Mouse (Mus musculus) embryo, embryonic 10.5 days (tissue): ENCODE measurements around the gene Fhad1.

ENCODE experiments used
- DNase-seq: peaks from one replicate; pipeline ENCODE4 v3.0.0-alpha.2; 2015; ENCODE audit warnings: low spot score

The Fhad1 gene

GRCm38 (mm10) chr4:141977346-141977745 is 37.5 kb downstream of the Fhad1 start:
- no peak for DNase-seq

GRCm38 (mm10) chr4:141976163-141976562 is 38.7 kb downstream of the Fhad1 start:
- DNase-seq = peak; percentile 74

GRCm38 (mm10) chr4:141964575-141964974 is 50.3 kb downstream of the Fhad1 start:
- peak; percentile 39 for DNase-seq

GRCm38 (mm10) chr4:141963907-141964306 is 51.0 kb downstream of the Fhad1 start:
- DNase-seq = no peak

- peak; percentile 75 for DNase-seq
Observed at GRCm38 (mm10) chr4:141962811-141963685, 51.8 kb downstream of the Fhad1 start.

- no peak for DNase-seq
Observed at GRCm38 (mm10) chr4:141960037-141960436, 54.8 kb downstream of the Fhad1 start.

GRCm38 (mm10) chr4:141959615-141960014 is 55.3 kb downstream of the Fhad1 start:
- no peak for DNase-seq

GRCm38 (mm10) chr4:141958614-141959375 is 56.1 kb downstream of the Fhad1 start:
- no peak for DNase-seq

- DNase-seq = peak; percentile 93
Observed at GRCm38 (mm10) chr4:141958188-141958587, 56.7 kb downstream of the Fhad1 start.

- no peak for DNase-seq
Observed at GRCm38 (mm10) chr4:141957740-141958139, 57.1 kb downstream of the Fhad1 start.

GRCm38 (mm10) chr4:141956931-141957330 is 58.0 kb downstream of the Fhad1 start:
- DNase-seq = no peak

- DNase-seq = no peak
Observed at GRCm38 (mm10) chr4:141954770-141955720, 59.8 kb downstream of the Fhad1 start.

GRCm38 (mm10) chr4:141953859-141954258 is 61.0 kb downstream of the Fhad1 start:
- DNase-seq = no peak

- no peak for DNase-seq
Observed at GRCm38 (mm10) chr4:141953291-141953690, 61.6 kb downstream of the Fhad1 start.

- no peak for DNase-seq
Observed at GRCm38 (mm10) chr4:141952824-141953223, 62.1 kb downstream of the Fhad1 start.

GRCm38 (mm10) chr4:141952114-141952513 is 62.8 kb downstream of the Fhad1 start:
- DNase-seq = no peak

GRCm38 (mm10) chr4:141949436-141949835 is 65.4 kb downstream of the Fhad1 start:
- DNase-seq = no peak

- no peak for DNase-seq
Observed at GRCm38 (mm10) chr4:141948822-141949221, 66.1 kb downstream of the Fhad1 start.

- peak; percentile 43 for DNase-seq
Observed at GRCm38 (mm10) chr4:141942403-141942802, 72.5 kb downstream of the Fhad1 start.

- no peak for DNase-seq
Observed at GRCm38 (mm10) chr4:141941289-141941688, 73.6 kb downstream of the Fhad1 start.

- DNase-seq = no peak
Observed at GRCm38 (mm10) chr4:141938535-141938934, 76.3 kb downstream of the Fhad1 start.
